Mouse (Mus musculus) erythroblast, adult 5-6 weeks (primary cell): ENCODE results near the gene Kctd5. TPM values are rescaled to one million over a fixed set of nuclear protein-coding genes. Genes with fewer than 3 reads are reported as not detected.
A peak's percentile ranks its signal among the peaks of the same experiment; 100 is the strongest.
"Not testable (repeated sequence)": the region's sequence is repeated elsewhere in the genome, so short reads cannot be mapped to it uniquely, and the experiment has no call there.

Source experiments
- ATAC-seq: replicated peaks from 2 replicates; pipeline ENCODE4 v1.8.0; 2016; ENCODE audit warnings: moderate number of reproducible peaks, mild to moderate bottlenecking, moderate TSS enrichment, inconsistent platforms; ENCODE audit not compliant: poor library complexity, low FRiP score, severe bottlenecking
- total RNA-seq, 2 experiments: library from RNA; stranded (forward) in 1 of 2; stranded (reverse) in 1 of 2; fragments of 150-400 nt in 1 of 2; fragments of 200-764, 138-1000 nt in 1 of 2; gene quantifications; 2 replicates each; pipeline versions ENCODE4 v1.2.3 to v1.2.4; 2015 to 2017; ENCODE audit warnings: low replicate concordance in 2 of 2

Kctd5 gene
- total RNA-seq (2015; ENCODE audit: low replicate concordance) (6.5 and 11.5 TPM in 2 replicates), total RNA-seq (2017; ENCODE audit: low replicate concordance) (4.3 and 8.1 TPM in 2 replicates)

- ATAC-seq, result peak; percentile 98
These were observed at the start of gene Kctd5 for GRCm38 (mm10) chr17:24072919-24073696. Kctd5 (minus strand) TSS chr17:24073485.

- no peak for ATAC-seq
These were observed 46.2 kb upstream of the Kctd5 start for GRCm38 (mm10) chr17:24119446-24119845.

GRCm38 (mm10) chr17:24113031-24113430 lies 39.7 kb upstream of the Kctd5 start:
- no peak for ATAC-seq

GRCm38 (mm10) chr17:24111256-24111655 lies 38.0 kb upstream of the Kctd5 start:
- ATAC-seq, result no peak

GRCm38 (mm10) chr17:24108896-24109295 lies 35.6 kb upstream of the Kctd5 start:
- no peak for ATAC-seq

GRCm38 (mm10) chr17:24105111-24105510 lies 31.8 kb upstream of the Kctd5 start:
- ATAC-seq, result no peak

- ATAC-seq, result no peak
These were observed 25.1 kb upstream of the Kctd5 start for GRCm38 (mm10) chr17:24098354-24098753.

- no peak for ATAC-seq
These were observed 17.3 kb upstream of the Kctd5 start for GRCm38 (mm10) chr17:24090575-24090974.

- ATAC-seq, result not testable (repeated sequence)
These were observed 13.1 kb upstream of the Kctd5 start for GRCm38 (mm10) chr17:24086399-24086798.

GRCm38 (mm10) chr17:24084593-24084992 lies 11.3 kb upstream of the Kctd5 start:
- ATAC-seq, result no peak

- ATAC-seq, result no peak
These were observed 3.8 kb upstream of the Kctd5 start for GRCm38 (mm10) chr17:24077101-24077500.

- ATAC-seq, result no peak
These were observed 3.8 kb downstream of the Kctd5 start for GRCm38 (mm10) chr17:24069531-24069930.

- no peak for ATAC-seq
These were observed 5.0 kb downstream of the Kctd5 start for GRCm38 (mm10) chr17:24068271-24068670.

- no peak for ATAC-seq
These were observed 10.7 kb downstream of the Kctd5 start for GRCm38 (mm10) chr17:24062459-24063155.

- no peak for ATAC-seq
These were observed 15.5 kb downstream of the Kctd5 start for GRCm38 (mm10) chr17:24057730-24058245.

- ATAC-seq, result no peak
These were observed 16.4 kb downstream of the Kctd5 start for GRCm38 (mm10) chr17:24056636-24057625.

- ATAC-seq, result no peak
These were observed 24.3 kb downstream of the Kctd5 start for GRCm38 (mm10) chr17:24049008-24049407.

GRCm38 (mm10) chr17:24048053-24048452 lies 25.2 kb downstream of the Kctd5 start:
- no peak for ATAC-seq

- no peak for ATAC-seq
These were observed 27.3 kb downstream of the Kctd5 start for GRCm38 (mm10) chr17:24046026-24046425.

GRCm38 (mm10) chr17:24045608-24046007 lies 27.7 kb downstream of the Kctd5 start:
- no peak for ATAC-seq
